Mouse (Mus musculus) heart, adult 2 months (tissue): Measurements from ENCODE around the gene Ubxn7. TPM values are rescaled to one million over a fixed set of nuclear protein-coding genes. Genes with fewer than 3 reads are reported as not detected.

Source experiments
- DNase-seq, 2 experiments: peaks; one replicate each; pipeline ENCODE4 v3.0.0; 2021
- H3K27ac ChIP-seq: fragments of 200-600 bp; 2 replicates; pipeline ENCODE4 v1.8.1; 2022
- H3K27me3 ChIP-seq: fragments of 200-500 bp; 2 replicates; pipeline ENCODE4 v1.6.1; 2012; ENCODE audit warnings: mild to moderate bottlenecking, low read length, inconsistent platforms, mixed read lengths; ENCODE audit not compliant: control insufficient read depth, insufficient read depth
- H3K36me3 ChIP-seq: fragments of 200-500 bp; 2 replicates; pipeline ENCODE4 v1.6.1; 2012; ENCODE audit warnings: low read length, inconsistent platforms; ENCODE audit not compliant: control insufficient read depth, insufficient read depth
- H3K4me1 ChIP-seq: fragments of 200-500 bp; 2 replicates; pipeline ENCODE4 v1.6.1; 2011; ENCODE audit warnings: low read length; ENCODE audit not compliant: control insufficient read depth, insufficient read depth
- H3K4me3 ChIP-seq: fragments of 200-600 bp; 2 replicates; pipeline ENCODE4 v1.8.1; 2022
- H3K79me2 ChIP-seq: fragments of 200-500 bp; replicated peaks from 2 replicates; pipeline ENCODE4 v1.6.1; 2012; ENCODE audit warnings: mild to moderate bottlenecking, inconsistent platforms, low read length, moderate library complexity, mixed read lengths; ENCODE audit not compliant: control insufficient read depth, insufficient read depth
- H3K9ac ChIP-seq: fragments of 200-500 bp; 2 replicates; pipeline ENCODE4 v1.6.1; 2012; ENCODE audit warnings: low read depth, mild to moderate bottlenecking, control low read depth, inconsistent platforms, low read length, mixed read lengths
- CTCF ChIP-seq: fragments of 200-600 bp; IDR thresholded peaks from 2 replicates; pipeline ENCODE4 v1.8.1; 2022; ENCODE audit warnings: antibody characterized with exemption, mild to moderate bottlenecking, moderate library complexity
- EP300 ChIP-seq: fragments of 200-500 bp; IDR thresholded peaks from 2 replicates; pipeline ENCODE4 v1.6.1; 2011; ENCODE audit warnings: low read depth, low read length, control low read depth; ENCODE audit not compliant: insufficient read depth
- POLR2A ChIP-seq: fragments of 200-500 bp; IDR thresholded peaks from 2 replicates; pipeline ENCODE4 v1.6.1; 2011; ENCODE audit warnings: mild to moderate bottlenecking, low read depth, low read length, control low read depth; ENCODE audit not compliant: insufficient read depth
- WGBS: fragments of 180-500 bp; shearing (Covaris S2); methylation state at CpG from one replicate; pipeline ENCODE4 v1.1.7; 2018; 5-methylcytosine and 5-hydroxymethylcytosine counted together
- intact Hi-C: fragments of 180-260 bp; cut with DNase I; formaldehyde crosslinking; loops from one replicate; pipeline ENCODE4 v1.15.1; 2025
- polyA plus RNA-seq: library from polyadenylated mRNA; depleted of rRNA; stranded (reverse); fragments of >200 nt; gene quantifications from 2 replicates; pipeline ENCODE4 v1.2.3, GENCODE M21; 2012
- total RNA-seq, 2 experiments: library from RNA; stranded (reverse); gene quantifications; 2 replicates each; pipeline ENCODE4 v1.2.3; 2021

Gene Ubxn7
- total and polyA plus RNA-seq, 3 experiments = 4.8 to 26.8 (median 23.6) TPM

DNA sequence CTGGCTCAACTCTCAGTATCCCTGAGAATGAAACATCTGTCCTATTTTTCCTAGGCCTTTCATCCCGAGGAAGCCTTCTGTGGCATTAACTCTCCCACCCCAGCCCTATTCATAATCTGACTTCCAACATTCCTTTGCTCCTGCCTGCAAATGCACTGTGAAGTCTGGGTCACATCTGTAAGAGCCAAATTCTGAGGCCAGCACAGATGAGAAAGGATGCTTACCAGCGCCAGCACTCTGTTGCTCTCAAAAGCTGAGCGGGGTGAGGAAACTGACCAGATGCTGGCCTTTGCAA, 64.4 kb downstream of the Ubxn7 start:
- Histone ChIP-seq H3K4me1 (peaks cover 4% of the 10 kb centered on the region), H3K9ac (no peak overlapping the region), H3K36me3 (no peaks in the 10 kb centered on the region), H3K27me3 (no peaks in the 10 kb centered on the region), H3K27ac (peak overlapping the region; percentile 43), H3K4me3 (no peak overlapping the region), H3K79me2 (no peaks in the 10 kb centered on the region)
- intact Hi-C loops = no loop called here
- DNase-seq = no peak
- 38% methylated on average over 3 of the region's 3 CpGs for WGBS
- TF ChIP-seq EP300 (no peak), POLR2A (no peak), CTCF (no peak)

DNA sequence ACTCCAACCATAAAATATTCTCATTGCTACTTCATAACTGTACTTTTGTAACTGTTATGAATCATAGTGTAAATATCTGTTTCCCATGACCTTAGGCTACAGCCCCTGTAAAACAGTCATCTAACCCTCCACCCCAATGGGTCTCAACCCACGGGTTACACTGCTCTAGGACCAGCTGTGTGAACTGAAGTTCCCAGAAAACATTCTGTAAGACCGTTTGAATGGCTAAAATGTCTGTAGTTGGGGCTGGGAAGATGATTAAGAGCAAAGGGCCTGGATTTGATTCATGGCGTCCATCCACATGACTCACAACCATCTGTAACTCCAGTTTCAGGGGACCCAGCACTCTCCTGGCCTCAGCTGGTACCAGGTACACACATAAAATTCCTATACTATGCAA, 66.1 kb downstream of the Ubxn7 start:
- TF ChIP-seq POLR2A (no peak), CTCF (no peak), EP300 (no peak)
- H3K79me2 ChIP-seq = no peaks in the 10 kb centered on the region
- no peak overlapping the region for H3K4me3 ChIP-seq
- H3K27ac ChIP-seq = no peak overlapping the region
- intact Hi-C loops = no loop called here
- H3K36me3 ChIP-seq = no peaks in the 10 kb centered on the region
- peaks cover 4% of the 10 kb centered on the region for H3K4me1 ChIP-seq
- H3K9ac ChIP-seq = no peak overlapping the region
- no peaks in the 10 kb centered on the region for H3K27me3 ChIP-seq
- WGBS = 72% methylated on average over 3 of the region's 3 CpGs
- DNase-seq = no peak

DNA sequence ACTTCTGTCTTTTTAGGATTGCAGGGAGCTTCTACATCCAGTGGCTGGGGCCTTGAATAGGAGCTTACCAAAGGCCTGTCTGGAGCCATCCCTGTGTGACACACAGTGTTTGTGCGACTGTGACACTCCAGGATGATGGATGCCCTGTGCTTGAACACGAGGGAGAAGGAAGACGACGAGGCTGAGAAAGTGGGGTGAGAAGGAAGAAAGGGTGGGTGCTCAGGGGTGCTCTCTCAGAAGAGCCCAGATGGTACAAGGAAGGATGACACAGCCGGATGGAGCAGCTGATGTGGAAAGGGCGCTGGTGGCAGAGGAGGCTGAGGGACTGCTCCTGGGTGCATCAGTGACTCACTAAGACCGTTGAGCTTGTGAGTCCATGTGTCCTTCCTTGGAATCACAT, 68.2 kb downstream of the Ubxn7 start, which contains the start of gene Tm4sf19:
Tm4sf19 (plus strand) TSS at position 240 of the 400 bp plus-strand sequence.
- H3K79me2 ChIP-seq = no peaks in the 10 kb centered on the region
- DNase-seq = no peak
- peaks cover 4% of the 10 kb centered on the region for H3K4me1 ChIP-seq
- 77% methylated on average over 7 of the region's 7 CpGs for WGBS
- no peak within 1 kb of the TSS for H3K4me3 ChIP-seq
- no peaks in the 10 kb centered on the region for H3K27me3 ChIP-seq
- H3K9ac ChIP-seq = no peak within 1 kb of the TSS
- H3K36me3 ChIP-seq = no peaks in the 10 kb centered on the region
- intact Hi-C loops = no loop called here
- no peak within 1 kb of the TSS for H3K27ac ChIP-seq
- TF ChIP-seq CTCF (no peak), EP300 (no peak), POLR2A (no peak)

DNA sequence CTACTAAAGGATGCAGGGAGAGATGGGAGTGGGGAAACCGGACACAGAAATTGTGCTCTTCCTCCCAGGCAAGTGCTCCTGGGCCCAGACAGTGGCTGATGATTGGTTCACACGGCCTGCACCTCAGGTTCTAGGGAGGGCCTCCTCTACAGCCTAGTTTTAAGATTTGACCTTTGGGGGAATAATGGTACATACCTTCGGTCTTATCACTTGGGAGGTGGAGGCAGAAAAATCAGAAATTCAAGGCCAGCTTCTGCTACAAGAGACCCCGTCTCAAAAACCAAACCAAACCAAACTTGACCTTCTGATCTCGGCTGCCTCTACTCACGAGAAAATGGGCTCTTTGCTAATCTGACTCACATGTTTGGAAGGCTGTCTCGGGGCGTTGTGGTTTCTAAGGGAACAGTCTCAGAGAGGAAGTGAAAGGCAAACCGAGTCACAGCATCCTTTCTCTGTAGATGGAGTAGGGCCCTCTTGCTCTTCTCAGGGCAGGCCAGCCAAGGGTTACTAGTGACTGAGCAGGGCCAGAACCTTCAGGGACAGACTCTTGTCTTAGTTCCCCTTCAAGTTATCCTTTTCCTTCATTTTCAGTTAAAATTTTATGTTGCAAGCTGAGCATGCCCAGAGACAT, 69.4 kb downstream of the Ubxn7 start:
- no peaks in the 10 kb centered on the region for H3K79me2 ChIP-seq
- peak in 1 of 2 experiments; percentile 26 for DNase-seq
- H3K27me3 ChIP-seq = no peaks in the 10 kb centered on the region
- no peaks in the 10 kb centered on the region for H3K36me3 ChIP-seq
- 75% methylated on average over 9 of the region's 9 CpGs for WGBS
- no peak overlapping the region for H3K27ac ChIP-seq
- intact Hi-C loops = no loop called here
- H3K9ac ChIP-seq = no peak overlapping the region
- no peak for TF ChIP-seq EP300
- no peak for TF ChIP-seq CTCF
- TF ChIP-seq POLR2A = no peak
- H3K4me3 ChIP-seq = no peak overlapping the region
- peaks cover 2% of the 10 kb centered on the region; the same call in 1 of the 2 replicates for H3K4me1 ChIP-seq

DNA sequence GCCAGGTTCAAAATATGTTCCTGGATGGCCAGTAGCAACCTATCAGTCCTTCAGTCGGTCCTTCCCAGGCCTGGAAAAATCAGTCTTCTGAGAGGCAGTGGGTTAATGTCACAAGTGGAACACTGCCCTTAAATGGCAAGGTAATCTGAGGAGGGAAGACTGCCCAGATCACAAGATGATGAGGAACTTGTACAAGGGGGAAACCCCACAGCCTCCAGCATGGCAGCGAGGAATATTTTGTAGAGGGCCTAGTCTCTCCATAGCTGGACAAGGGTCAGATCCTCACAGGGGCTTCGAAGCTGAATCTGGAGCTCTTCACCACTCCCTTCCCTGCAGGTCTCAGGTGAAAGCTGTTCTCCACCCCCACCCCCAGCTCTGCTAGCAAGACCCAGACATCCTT, 70.8 kb downstream of the Ubxn7 start:
- DNase-seq = no peak
- Histone ChIP-seq H3K9ac (no peak overlapping the region), H3K4me3 (no peak overlapping the region), H3K27ac (no peak overlapping the region), H3K36me3 (no peaks in the 10 kb centered on the region), H3K27me3 (no peaks in the 10 kb centered on the region), H3K4me1 (no peaks in the 10 kb centered on the region), H3K79me2 (no peaks in the 10 kb centered on the region)
- WGBS = 80% methylated on average over 3 of the region's 3 CpGs
- intact Hi-C loops = no loop called here
- TF ChIP-seq POLR2A (no peak), EP300 (no peak), CTCF (no peak)

DNA sequence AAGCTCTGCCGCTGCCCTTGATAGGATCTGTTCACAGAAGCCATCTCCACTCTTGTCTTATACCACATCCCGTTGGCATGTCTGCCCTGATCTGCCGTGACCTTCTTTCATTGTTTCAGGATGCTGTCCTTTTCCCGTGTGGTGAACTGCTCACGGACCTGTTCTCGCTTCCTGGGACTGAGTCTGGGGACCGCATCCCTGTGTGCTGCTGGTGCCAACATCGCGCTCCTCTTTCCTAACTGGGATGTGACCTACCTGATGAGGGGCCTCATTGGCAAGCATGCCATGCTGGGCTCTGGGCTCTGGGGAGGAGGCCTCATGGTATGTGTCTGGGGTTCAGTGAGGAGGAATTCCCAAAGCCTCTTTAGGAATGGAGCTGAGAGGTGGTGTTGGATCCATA, 73.7 kb downstream of the Ubxn7 start:
- H3K4me3 ChIP-seq = no peak overlapping the region
- no peaks in the 10 kb centered on the region for H3K36me3 ChIP-seq
- TF ChIP-seq POLR2A = no peak
- TF ChIP-seq EP300 = no peak
- TF ChIP-seq CTCF = no peak
- H3K4me1 ChIP-seq = no peaks in the 10 kb centered on the region
- H3K79me2 ChIP-seq = no peaks in the 10 kb centered on the region
- 90% methylated on average over 9 of the region's 9 CpGs for WGBS
- H3K27me3 ChIP-seq = no peaks in the 10 kb centered on the region
- no peak overlapping the region for H3K9ac ChIP-seq
- H3K27ac ChIP-seq = no peak overlapping the region
- intact Hi-C loops = no loop called here
- no peak for DNase-seq
